Mouse (Mus musculus): ENCODE results near the gene Mapk9.

DNA sequence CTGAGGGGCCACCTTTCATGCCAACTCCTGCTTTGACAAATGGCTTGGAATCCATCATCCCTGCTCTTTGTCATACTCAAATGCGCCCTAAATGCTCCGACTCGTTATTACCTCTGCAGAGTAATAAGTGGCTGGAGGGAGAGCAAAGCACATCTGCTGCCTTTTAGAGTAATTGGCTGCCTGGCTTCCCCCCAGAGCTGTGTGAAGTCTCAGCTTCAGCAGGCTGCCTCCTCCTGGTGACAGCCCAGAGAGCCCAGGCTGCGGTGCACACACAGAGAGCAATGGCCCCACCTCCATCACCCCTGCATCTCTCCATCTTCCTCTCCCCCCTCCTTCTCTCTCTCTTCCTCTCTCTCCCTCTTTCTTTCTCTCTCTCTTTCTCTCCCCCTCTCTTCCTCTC, 80.6 kb downstream of the Mapk9 start:
- TF ChIP-seq MEF2A (IDR thresholded peaks at IDR 0.05; ENCODE audit: extremely low read depth, insufficient replicate concordance, low read depth, low read length, poor library complexity, severe bottlenecking) (no peak), POLR2A (IDR thresholded peaks at IDR 0.05; ENCODE audit: control insufficient read depth in 1 of 2, insufficient read depth in 1 of 2, low read depth in 1 of 2, low read length in 2 of 2, poor library complexity in 1 of 2) (no peak), RCOR1 (IDR thresholded peaks at IDR 0.05; ENCODE audit: low read depth, low read length) (no peak), CTCF (IDR thresholded peaks at IDR 0.05 in 2 of 3, conservative IDR thresholded peaks at IDR 0.05 in 1 of 3; ENCODE audit: control insufficient read depth in 1 of 3, insufficient read depth in 1 of 3, low read depth in 2 of 3, low read length in 3 of 3, poor library complexity in 1 of 3, severe bottlenecking in 1 of 3) (peak in 2 of 3 experiments; percentile 2 to 3; a peak in 1 of 6 replicates), TAL1 (IDR thresholded peaks at IDR 0.05; ENCODE audit: low read length) (no peak), GATA1 (IDR thresholded peaks at IDR 0.05; ENCODE audit: low read depth, low read length) (no peak), CHD1 (IDR thresholded peaks at IDR 0.05; ENCODE audit: low read depth, low read length) (no peak), EP300 (IDR thresholded peaks at IDR 0.05; ENCODE audit: low read depth in 1 of 2, low read length in 2 of 2) (no peak), ZNF384 (IDR thresholded peaks at IDR 0.05; ENCODE audit: low read depth, low read length) (no peak), MAFK (IDR thresholded peaks at IDR 0.05; ENCODE audit: borderline replicate concordance, low read depth, low read length) (no peak), ZC3H11A (IDR thresholded peaks at IDR 0.05; ENCODE audit: low read depth, low read length) (no peak), MYB (IDR thresholded peaks at IDR 0.05; ENCODE audit: low read depth, low read length) (no peak)

All from MEL (cell line).